Mouse (Mus musculus): ENCODE results near the gene Psmb3. TPM values are rescaled to one million over a fixed set of nuclear protein-coding genes. Genes with fewer than 3 reads are reported as not detected.

Gene Psmb3
- polyA plus RNA-seq, 1 experiment from 2014 or later, result 430 TPM

- peak overlapping the region; percentile 96 for H3K9ac ChIP-seq (ENCODE audit: low read length)
- H3K4me2 ChIP-seq (ENCODE audit: low read length), result peak overlapping the region; percentile 86
- no peaks in the 10 kb centered on the region for H3K27me3 ChIP-seq (ENCODE audit: control insufficient read depth, insufficient read depth, low read length)
- H3K9me3 ChIP-seq (ENCODE audit: control insufficient read depth, low read length), result no peaks in the 10 kb centered on the region
- peak overlapping the region; percentile 75 to 92 for H3K27ac ChIP-seq (replicated peaks in 1 of 2; ENCODE audit: control insufficient read depth in 1 of 2, insufficient read depth in 1 of 2, low read depth in 2 of 2, low read length in 2 of 2)
- peaks cover 35 to 43% of the 10 kb centered on the region in 2 experiments for H3K4me1 ChIP-seq (ENCODE audit: control insufficient read depth in 2 of 2, insufficient read depth in 2 of 2, low read length in 2 of 2)
- H3K36me3 ChIP-seq (ENCODE audit: control insufficient read depth, insufficient read depth, low read length), result no peaks in the 10 kb centered on the region
- no peak for ATAC-seq (ENCODE audit: insufficient number of reproducible peaks, insufficient read depth, low FRiP score, low read depth)
- peak overlapping the region; percentile 81 to 83 for H3K4me3 ChIP-seq (ENCODE audit: control insufficient read depth in 1 of 2, insufficient read depth in 1 of 2, low read depth in 1 of 2, low read length in 2 of 2)
- WGBS, result 9% methylated on average over 13 of the region's 13 CpGs
These were observed 43.8 kb upstream of the Psmb3 start for GRCm38 (mm10) chr11:97659267-97659989.

- no peaks in the 10 kb centered on the region for H3K9me3 ChIP-seq (ENCODE audit: control insufficient read depth, low read length)
- peak; percentile 73 for ATAC-seq (ENCODE audit: insufficient number of reproducible peaks, insufficient read depth, low FRiP score, low read depth)
- peaks cover under 1% of the 10 kb centered on the region; the same call in 1 of the 2 replicates for H3K36me3 ChIP-seq (ENCODE audit: control insufficient read depth, insufficient read depth, low read length)
- peaks cover 39 to 48% of the 10 kb centered on the region in 2 experiments for H3K4me1 ChIP-seq (ENCODE audit: control insufficient read depth in 2 of 2, insufficient read depth in 2 of 2, low read length in 2 of 2)
- H3K4me2 ChIP-seq (ENCODE audit: low read length), result peak overlapping the region; percentile 86
- H3K27ac ChIP-seq (replicated peaks in 1 of 2; ENCODE audit: control insufficient read depth in 1 of 2, insufficient read depth in 1 of 2, low read depth in 2 of 2, low read length in 2 of 2), result peak overlapping the region; percentile 90 to 92
- under 1% methylated on average over 67 of the region's 78 CpGs for WGBS
- no peaks in the 10 kb centered on the region for H3K27me3 ChIP-seq (ENCODE audit: control insufficient read depth, insufficient read depth, low read length)
- H3K9ac ChIP-seq (ENCODE audit: low read length), result peak overlapping the region; percentile 96
- H3K4me3 ChIP-seq (ENCODE audit: control insufficient read depth in 1 of 2, insufficient read depth in 1 of 2, low read depth in 1 of 2, low read length in 2 of 2), result peak overlapping the region; percentile 81 to 83
These were observed 43.0 kb upstream of the Psmb3 start for GRCm38 (mm10) chr11:97659990-97660714.

GRCm38 (mm10) chr11:97660734-97661647, 42.2 kb upstream of the Psmb3 start:
- WGBS, result 8% methylated on average over 27 of the region's 27 CpGs

GRCm38 (mm10) chr11:97661648-97662133, 41.5 kb upstream of the Psmb3 start:
- WGBS, result under 1% methylated on average over 20 of the region's 20 CpGs
- Histone ChIP-seq H3K4me3 (ENCODE audit: control insufficient read depth in 1 of 2, insufficient read depth in 1 of 2, low read depth in 1 of 2, low read length in 2 of 2) (peak overlapping the region; percentile 73 to 90), H3K27me3 (ENCODE audit: control insufficient read depth, insufficient read depth, low read length) (no peaks in the 10 kb centered on the region), H3K9ac (ENCODE audit: low read length) (peak overlapping the region; percentile 95), H3K4me1 (ENCODE audit: control insufficient read depth in 2 of 2, insufficient read depth in 2 of 2, low read length in 2 of 2) (peaks cover 36 to 43% of the 10 kb centered on the region in 2 experiments), H3K9me3 (ENCODE audit: control insufficient read depth, low read length) (no peaks in the 10 kb centered on the region), H3K36me3 (ENCODE audit: control insufficient read depth, insufficient read depth, low read length) (peaks cover 15% of the 10 kb centered on the region), H3K4me2 (ENCODE audit: low read length) (peak overlapping the region; percentile 86), H3K27ac (replicated peaks in 1 of 2; ENCODE audit: control insufficient read depth in 1 of 2, insufficient read depth in 1 of 2, low read depth in 2 of 2, low read length in 2 of 2) (peak overlapping the region; percentile 90 to 92)
- no peak for ATAC-seq (ENCODE audit: insufficient number of reproducible peaks, insufficient read depth, low FRiP score, low read depth)

More at GRCm38 (mm10) chr11:97660734-97661647, 42.2 kb upstream of the Psmb3 start:
- Histone ChIP-seq H3K4me3 (ENCODE audit: control insufficient read depth in 1 of 2, insufficient read depth in 1 of 2, low read depth in 1 of 2, low read length in 2 of 2) (peak overlapping the region; percentile 81 to 90), H3K27me3 (ENCODE audit: control insufficient read depth, insufficient read depth, low read length) (no peaks in the 10 kb centered on the region), H3K4me2 (ENCODE audit: low read length) (peak overlapping the region; percentile 86), H3K36me3 (ENCODE audit: control insufficient read depth, insufficient read depth, low read length) (peaks cover 8% of the 10 kb centered on the region), H3K9ac (ENCODE audit: low read length) (peak overlapping the region; percentile 96), H3K9me3 (ENCODE audit: control insufficient read depth, low read length) (no peaks in the 10 kb centered on the region), H3K4me1 (ENCODE audit: control insufficient read depth in 2 of 2, insufficient read depth in 2 of 2, low read length in 2 of 2) (peaks cover 39 to 48% of the 10 kb centered on the region in 2 experiments), H3K27ac (replicated peaks in 1 of 2; ENCODE audit: control insufficient read depth in 1 of 2, insufficient read depth in 1 of 2, low read depth in 2 of 2, low read length in 2 of 2) (peak overlapping the region; percentile 90 to 92)
- no peak for ATAC-seq (ENCODE audit: insufficient number of reproducible peaks, insufficient read depth, low FRiP score, low read depth)

GRCm38 (mm10) chr11:97662207-97662892, 40.8 kb upstream of the Psmb3 start:
- Histone ChIP-seq H3K9me3 (ENCODE audit: control insufficient read depth, low read length) (no peaks in the 10 kb centered on the region), H3K4me3 (ENCODE audit: control insufficient read depth in 1 of 2, insufficient read depth in 1 of 2, low read depth in 1 of 2, low read length in 2 of 2) (peak overlapping the region; percentile 73 to 90), H3K27ac (replicated peaks in 1 of 2; ENCODE audit: control insufficient read depth in 1 of 2, insufficient read depth in 1 of 2, low read depth in 2 of 2, low read length in 2 of 2) (peak overlapping the region; percentile 90 to 92), H3K27me3 (ENCODE audit: control insufficient read depth, insufficient read depth, low read length) (no peaks in the 10 kb centered on the region), H3K4me2 (ENCODE audit: low read length) (peak overlapping the region; percentile 86), H3K9ac (ENCODE audit: low read length) (peak overlapping the region; percentile 95), H3K36me3 (ENCODE audit: control insufficient read depth, insufficient read depth, low read length) (peaks cover 22% of the 10 kb centered on the region), H3K4me1 (ENCODE audit: control insufficient read depth in 2 of 2, insufficient read depth in 2 of 2, low read length in 2 of 2) (peaks cover 32 to 37% of the 10 kb centered on the region in 2 experiments)
- no peak for ATAC-seq (ENCODE audit: insufficient number of reproducible peaks, insufficient read depth, low FRiP score, low read depth)
- 2% methylated on average over 21 of the region's 21 CpGs for WGBS

GRCm38 (mm10) chr11:97662893-97663527, 40.2 kb upstream of the Psmb3 start, which contains the start of gene Mllt6:
Mllt6 (plus strand) TSS chr11:97663414.
- Histone ChIP-seq H3K4me2 (ENCODE audit: low read length) (peak within 1 kb of the TSS; percentile 86), H3K36me3 (ENCODE audit: control insufficient read depth, insufficient read depth, low read length) (peaks cover 29% of the 10 kb centered on the region), H3K4me3 (ENCODE audit: control insufficient read depth in 1 of 2, insufficient read depth in 1 of 2, low read depth in 1 of 2, low read length in 2 of 2) (peak within 1 kb of the TSS; percentile 73 to 90), H3K4me1 (ENCODE audit: control insufficient read depth in 2 of 2, insufficient read depth in 2 of 2, low read length in 2 of 2) (peaks cover 32 to 38% of the 10 kb centered on the region in 2 experiments), H3K9ac (ENCODE audit: low read length) (peak within 1 kb of the TSS; percentile 95), H3K9me3 (ENCODE audit: control insufficient read depth, low read length) (no peaks in the 10 kb centered on the region), H3K27ac (replicated peaks in 1 of 2; ENCODE audit: control insufficient read depth in 1 of 2, insufficient read depth in 1 of 2, low read depth in 2 of 2, low read length in 2 of 2) (peak within 1 kb of the TSS; percentile 90 to 92), H3K27me3 (ENCODE audit: control insufficient read depth, insufficient read depth, low read length) (no peaks in the 10 kb centered on the region)
- under 1% methylated on average over 22 of the region's 76 CpGs for WGBS
- peak; percentile 33; the same call in 1 of the 2 replicates for ATAC-seq (ENCODE audit: insufficient number of reproducible peaks, insufficient read depth, low FRiP score, low read depth)

Data from heart, embryonic 14.5 days (tissue).